Mouse (Mus musculus) kidney, embryonic 16.5 days (tissue): Measurements from ENCODE around the gene Capn12. TPM values are rescaled to one million over a fixed set of nuclear protein-coding genes. Genes with fewer than 3 reads are reported as not detected.

ENCODE experiments used
- ATAC-seq: fragments of 200-750 bp; cut with Nextera tagmentation; 2 replicates; pipeline ENCODE4 v1.8.0; 2017; ENCODE audit warnings: moderate TSS enrichment; ENCODE audit not compliant: low FRiP score, low TSS enrichment
- H3K27ac ChIP-seq: fragments of 300-500 bp; sonication (generic); 2 replicates; pipeline ENCODE4 v1.5.1; 2014; ENCODE audit warnings: low read length
- H3K27me3 ChIP-seq: fragments of 300-500 bp; sonication (generic); 2 replicates; pipeline ENCODE4 v1.6.1; 2014; ENCODE audit warnings: low read length, control low read depth, mixed read lengths; ENCODE audit not compliant: insufficient read depth
- H3K36me3 ChIP-seq: fragments of 300-500 bp; sonication (generic); 2 replicates; pipeline ENCODE4 v1.6.1; 2014; ENCODE audit warnings: low read length, control low read depth, mixed read lengths; ENCODE audit not compliant: insufficient read depth
- H3K4me1 ChIP-seq: fragments of 300-500 bp; sonication (generic); 2 replicates; pipeline ENCODE4 v1.6.1; 2014; ENCODE audit warnings: low read length, control low read depth, mixed read lengths; ENCODE audit not compliant: insufficient read depth
- H3K4me2 ChIP-seq: fragments of 300-500 bp; sonication (generic); replicated peaks from 2 replicates; pipeline ENCODE4 v1.6.1; 2014; ENCODE audit warnings: low read depth, low read length
- H3K4me3 ChIP-seq: fragments of 300-500 bp; sonication (generic); 2 replicates; pipeline ENCODE4 v1.5.1; 2014; ENCODE audit warnings: mild to moderate bottlenecking, low read length
- H3K9ac ChIP-seq: fragments of 300-500 bp; sonication (generic); replicated peaks from 2 replicates; pipeline ENCODE4 v1.6.1; 2014; ENCODE audit warnings: low read length
- H3K9me3 ChIP-seq: fragments of 300-500 bp; sonication (generic); 2 replicates; pipeline ENCODE4 v1.6.1; 2016; ENCODE audit warnings: low read length, control low read depth
- WGBS: fragments of 180-500 bp; shearing (Covaris S2); extraction: QIAGEN DNeasy Blood & Tissue Kit; methylation state at CpG from one replicate; pipeline ENCODE4 v1.1.7; 2014; 5-methylcytosine and 5-hydroxymethylcytosine counted together
- polyA plus RNA-seq: library from polyadenylated mRNA; unstranded; fragments of >200 nt; fragmentation: Nextera tagmentation; extraction: Ambion mirVana; gene quantifications from 2 replicates; pipeline ENCODE4 v1.2.1, GENCODE M21; 2015

Capn12 gene
- polyA plus RNA-seq, 1 experiment from 2014 or later, result 0.74 TPM

DNA sequence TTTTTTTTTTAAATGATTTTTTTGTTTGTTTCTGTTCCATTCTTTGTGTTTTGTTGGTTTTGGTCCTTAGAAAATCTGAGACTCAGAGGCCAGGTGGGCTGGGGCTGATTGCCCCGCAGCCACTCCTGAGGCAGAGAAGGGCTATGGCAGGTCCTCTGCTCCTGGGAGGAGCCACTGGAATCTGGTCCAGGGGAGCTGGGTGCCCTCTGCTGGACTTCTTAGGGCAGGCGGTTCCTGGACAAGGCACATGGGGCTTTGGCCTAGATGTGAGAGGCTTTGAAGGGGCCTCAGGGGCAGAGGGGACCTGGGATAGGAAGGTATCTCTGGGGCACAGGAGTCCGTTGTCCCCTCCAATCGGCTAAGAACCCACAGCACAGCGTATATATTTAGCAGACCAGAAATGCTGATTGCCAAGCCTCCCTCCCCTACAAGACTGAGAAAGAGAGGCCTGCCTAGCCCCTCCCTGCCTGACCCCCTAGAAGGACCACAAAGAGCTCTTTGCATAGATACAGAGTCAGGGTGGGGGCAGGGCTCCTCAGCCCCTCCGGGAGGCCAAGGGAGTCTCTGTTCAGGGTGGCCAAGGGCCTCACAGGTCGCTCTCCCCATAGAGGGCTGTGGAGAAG, 12.5 kb downstream of the Capn12 start:
- H3K27me3 ChIP-seq, result peaks cover 13% of the 10 kb centered on the region
- H3K4me1 ChIP-seq, result peaks cover 4% of the 10 kb centered on the region
- no peak overlapping the region for H3K9ac ChIP-seq
- no peak overlapping the region for H3K4me3 ChIP-seq
- peak; percentile 63; the same call in 1 of the 2 replicates for ATAC-seq
- H3K27ac ChIP-seq, result no peak overlapping the region
- no peak overlapping the region for H3K4me2 ChIP-seq
- no peaks in the 10 kb centered on the region for H3K9me3 ChIP-seq
- H3K36me3 ChIP-seq, result peaks cover 75% of the 10 kb centered on the region
- 59% methylated on average over 7 of the region's 7 CpGs for WGBS

DNA sequence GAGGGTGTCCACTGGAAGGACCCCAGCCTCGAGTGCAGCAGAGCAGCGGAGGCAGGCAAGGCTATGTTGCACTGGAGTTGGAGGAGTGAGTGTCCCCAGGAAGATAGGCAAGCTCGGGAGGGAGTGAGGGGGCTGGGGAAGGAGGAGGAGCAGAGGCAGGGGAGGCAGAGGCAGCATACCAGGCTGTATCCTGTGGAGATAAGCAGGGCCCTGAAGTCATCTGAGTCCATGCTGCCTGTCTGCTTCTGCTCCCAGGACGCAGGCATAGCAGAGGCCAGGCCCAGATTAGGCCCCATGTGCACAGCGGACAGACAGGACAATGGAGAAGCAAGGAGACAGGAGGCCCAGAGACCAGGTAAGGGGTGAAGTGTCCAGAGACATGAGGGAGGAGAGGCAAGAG, 13.7 kb downstream of the Capn12 start:
- Histone ChIP-seq H3K4me3 (no peak overlapping the region), H3K27me3 (peaks cover 2% of the 10 kb centered on the region), H3K9me3 (no peaks in the 10 kb centered on the region), H3K4me2 (no peak overlapping the region), H3K4me1 (no peaks in the 10 kb centered on the region), H3K27ac (no peak overlapping the region), H3K36me3 (peaks cover 87% of the 10 kb centered on the region), H3K9ac (no peak overlapping the region)
- ATAC-seq, result no peak
- 67% methylated on average over 5 of the region's 5 CpGs for WGBS

DNA sequence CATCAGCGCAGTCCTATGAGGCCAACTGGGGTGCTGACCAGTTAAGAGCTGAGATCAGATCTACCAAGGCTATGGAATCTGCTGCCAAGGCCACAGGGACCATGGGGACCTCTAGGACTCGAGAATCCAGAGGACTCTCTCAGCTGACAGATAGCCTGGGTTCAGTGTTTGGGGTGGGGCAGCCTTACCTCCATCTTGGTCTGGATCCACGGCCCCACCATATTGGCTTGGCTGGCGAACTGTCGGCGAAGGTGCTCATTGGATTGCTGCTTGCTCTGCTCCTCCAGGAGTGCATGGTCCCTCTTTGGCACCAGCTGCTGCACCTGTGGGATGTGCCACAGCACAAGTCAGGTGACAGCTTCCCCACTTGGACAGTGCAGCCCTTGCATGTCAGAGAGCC, 16.4 kb downstream of the Capn12 start:
- no peak for ATAC-seq
- Histone ChIP-seq H3K4me3 (no peak overlapping the region), H3K9me3 (no peaks in the 10 kb centered on the region), H3K27me3 (no peaks in the 10 kb centered on the region), H3K4me2 (no peak overlapping the region), H3K36me3 (peaks cover 94% of the 10 kb centered on the region), H3K4me1 (no peaks in the 10 kb centered on the region), H3K27ac (no peak overlapping the region), H3K9ac (no peak overlapping the region)
- 92% methylated on average over 6 of the region's 6 CpGs for WGBS

- H3K9ac ChIP-seq, result no peak overlapping the region
- H3K27me3 ChIP-seq, result no peaks in the 10 kb centered on the region
- no peak for ATAC-seq
- whole genome bisulfite sequencing, result 84% methylated on average over 4 of the region's 4 CpGs
- H3K4me2 ChIP-seq, result no peak overlapping the region
- no peak overlapping the region for H3K4me3 ChIP-seq
- H3K27ac ChIP-seq, result no peak overlapping the region
- H3K4me1 ChIP-seq, result no peaks in the 10 kb centered on the region
- H3K9me3 ChIP-seq, result no peaks in the 10 kb centered on the region
- H3K36me3 ChIP-seq, result peaks cover 95% of the 10 kb centered on the region
Observed at GRCm38 (mm10) chr7:28899972-28900371, 18.8 kb downstream of the Capn12 start.

- no peak for ATAC-seq
- Histone ChIP-seq H3K27me3 (no peaks in the 10 kb centered on the region), H3K4me3 (no peak overlapping the region), H3K9ac (no peak overlapping the region), H3K4me1 (no peaks in the 10 kb centered on the region), H3K36me3 (peaks cover 95% of the 10 kb centered on the region), H3K4me2 (no peak overlapping the region), H3K9me3 (no peaks in the 10 kb centered on the region), H3K27ac (no peak overlapping the region)
- WGBS, result 92% methylated on average over 13 of the region's 13 CpGs
Observed at GRCm38 (mm10) chr7:28901311-28902125, 20.3 kb downstream of the Capn12 start.

GRCm38 (mm10) chr7:28902180-28902579, 21.0 kb downstream of the Capn12 start:
- Histone ChIP-seq H3K4me2 (no peak overlapping the region), H3K27me3 (no peaks in the 10 kb centered on the region), H3K9ac (no peak overlapping the region), H3K4me1 (no peaks in the 10 kb centered on the region), H3K36me3 (peaks cover 95% of the 10 kb centered on the region), H3K27ac (no peak overlapping the region), H3K4me3 (no peak overlapping the region), H3K9me3 (no peaks in the 10 kb centered on the region)
- WGBS, result 86% methylated on average over 6 of the region's 6 CpGs
- no peak for ATAC-seq

- no peak overlapping the region for H3K4me3 ChIP-seq
- no peaks in the 10 kb centered on the region for H3K4me1 ChIP-seq
- H3K9ac ChIP-seq, result no peak overlapping the region
- H3K27ac ChIP-seq, result no peak overlapping the region
- H3K4me2 ChIP-seq, result no peak overlapping the region
- 94% methylated on average over 3 of the region's 3 CpGs for WGBS
- H3K27me3 ChIP-seq, result no peaks in the 10 kb centered on the region
- peaks cover 95% of the 10 kb centered on the region for H3K36me3 ChIP-seq
- no peak for ATAC-seq
- H3K9me3 ChIP-seq, result no peaks in the 10 kb centered on the region
Observed at GRCm38 (mm10) chr7:28902809-28903208, 21.6 kb downstream of the Capn12 start.

DNA sequence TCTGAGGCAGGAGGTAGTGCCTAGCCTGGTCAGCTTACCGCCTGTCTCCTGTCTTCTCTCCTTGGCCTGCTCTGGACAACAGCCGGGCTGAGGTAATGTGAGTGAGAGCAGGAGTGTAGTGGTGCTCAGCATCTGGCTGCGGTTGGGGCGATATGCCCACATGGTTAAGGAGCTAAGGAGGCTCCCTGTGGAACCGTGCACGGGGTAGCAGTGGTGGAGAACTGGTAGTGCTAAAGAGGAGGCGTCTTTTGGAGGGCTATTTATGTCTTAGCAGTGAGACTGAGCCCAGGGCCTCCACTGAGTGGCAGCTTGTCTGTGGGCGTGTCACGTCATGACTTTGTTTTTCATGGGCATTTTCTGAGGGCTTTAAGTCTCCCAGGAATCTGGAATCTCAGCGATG, 22.6 kb downstream of the Capn12 start:
- H3K4me2 ChIP-seq, result no peak overlapping the region
- ATAC-seq, result no peak
- H3K4me3 ChIP-seq, result no peak overlapping the region
- H3K9me3 ChIP-seq, result no peaks in the 10 kb centered on the region
- 84% methylated on average over 10 of the region's 10 CpGs for WGBS
- no peak overlapping the region for H3K27ac ChIP-seq
- H3K36me3 ChIP-seq, result peaks cover 95% of the 10 kb centered on the region
- no peak overlapping the region for H3K9ac ChIP-seq
- H3K4me1 ChIP-seq, result no peaks in the 10 kb centered on the region
- no peaks in the 10 kb centered on the region for H3K27me3 ChIP-seq

DNA sequence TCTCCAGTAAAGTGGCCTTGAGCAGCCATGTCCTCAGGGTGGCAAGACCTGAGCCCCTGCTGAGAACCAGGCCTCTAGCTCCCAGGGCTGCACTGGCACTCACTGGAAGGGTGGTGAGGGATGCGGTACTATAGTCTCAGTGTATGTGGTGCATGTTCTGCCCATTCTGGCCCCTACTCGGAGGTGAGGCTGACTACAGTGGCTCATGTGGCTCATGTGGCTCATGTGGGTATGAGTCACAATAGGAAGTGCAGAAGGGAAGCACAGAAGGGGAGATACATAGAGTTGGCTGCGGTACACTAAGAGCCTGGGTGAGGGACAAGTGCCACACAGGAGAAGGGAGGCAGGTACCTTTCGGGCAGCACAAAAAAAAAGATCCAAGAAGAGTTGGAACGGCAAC, 26.0 kb downstream of the Capn12 start:
- no peak overlapping the region for H3K27ac ChIP-seq
- WGBS, result 95% methylated on average over 5 of the region's 5 CpGs

DNA sequence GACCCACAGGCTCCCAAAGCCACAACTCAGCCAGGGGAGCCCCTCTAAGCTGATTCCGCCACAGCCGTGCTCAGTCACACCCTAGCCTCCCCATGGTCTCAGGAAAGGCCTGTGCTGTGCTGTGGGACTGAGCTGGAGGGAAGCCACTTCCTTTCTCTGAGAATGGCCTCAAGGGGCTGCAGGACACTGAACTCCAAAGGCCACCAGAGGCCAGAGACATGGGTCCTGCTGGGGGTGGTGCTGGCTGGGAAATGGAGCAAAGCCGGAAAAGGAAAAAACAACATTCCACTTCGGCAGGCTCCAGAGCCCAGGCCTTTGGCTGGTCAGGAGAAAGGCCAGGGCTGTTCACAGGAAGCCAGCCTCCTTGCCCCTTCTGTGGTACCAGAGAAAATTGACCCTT, 30.4 kb downstream of the Capn12 start:
- Histone ChIP-seq H3K9me3 (no peaks in the 10 kb centered on the region), H3K9ac (no peak overlapping the region; the same call in 1 of the 2 replicates), H3K27ac (peak overlapping the region; percentile 78), H3K4me3 (no peak overlapping the region), H3K27me3 (no peaks in the 10 kb centered on the region), H3K36me3 (peaks cover 95% of the 10 kb centered on the region), H3K4me1 (peaks cover 11% of the 10 kb centered on the region), H3K4me2 (no peak overlapping the region)
- 32% methylated on average over 4 of the region's 4 CpGs for WGBS
- peak; percentile 84 for ATAC-seq

More for the DNA sequence above, 26.0 kb downstream of the Capn12 start:
- Histone ChIP-seq H3K4me2 (no peak overlapping the region), H3K4me3 (no peak overlapping the region), H3K4me1 (peaks cover 5% of the 10 kb centered on the region), H3K27me3 (no peaks in the 10 kb centered on the region), H3K36me3 (peaks cover 92% of the 10 kb centered on the region), H3K9me3 (no peaks in the 10 kb centered on the region), H3K9ac (no peak overlapping the region)
- ATAC-seq, result no peak
